Mouse (Mus musculus): ENCODE measurements around the gene Htra3.

- no peak for TF ChIP-seq CTCF (IDR thresholded peaks at IDR 0.05; ENCODE audit: low read depth)
- no peak for TF ChIP-seq EP300 (optimal IDR thresholded peaks at IDR 0.05)
Observed at GRCm38 (mm10) chr5:35705411-35705810, 25.8 kb upstream of the Htra3 start.
